Mouse (Mus musculus) cortical plate, adult 2 months (tissue): ENCODE data around the gene Ccdc162. TPM values are rescaled to one million over a fixed set of nuclear protein-coding genes. Genes with fewer than 3 reads are reported as not detected.
A peak's percentile ranks its signal among the peaks of the same experiment; 100 is the strongest.

ENCODE experiments used
- H3K27ac ChIP-seq: fragments of 200-500 bp; 2 replicates; pipeline ENCODE4 v1.5.1; 2012; ENCODE audit warnings: low read length, control low read depth, inconsistent platforms; ENCODE audit not compliant: insufficient read depth
- H3K4me1 ChIP-seq: fragments of 200-500 bp; 2 replicates; pipeline ENCODE4 v1.6.1; 2011; ENCODE audit warnings: low read length; ENCODE audit not compliant: control insufficient read depth, insufficient read depth
- H3K4me3 ChIP-seq: fragments of 200-500 bp; 2 replicates; pipeline ENCODE4 v1.5.1; 2011; ENCODE audit warnings: mild to moderate bottlenecking, low read length, control low read depth; ENCODE audit not compliant: insufficient read depth
- CTCF ChIP-seq: fragments of 200-500 bp; IDR thresholded peaks from 2 replicates; pipeline ENCODE4 v1.5.1; 2011; ENCODE audit warnings: mild to moderate bottlenecking, control low read depth, low read length; ENCODE audit not compliant: insufficient read depth; ENCODE audit errors: extremely low read depth
- POLR2A ChIP-seq: fragments of 200-500 bp; IDR thresholded peaks from 2 replicates; pipeline ENCODE4 v1.6.1; 2011; ENCODE audit warnings: mild to moderate bottlenecking, low read length, control low read depth; ENCODE audit not compliant: insufficient read depth; ENCODE audit errors: extremely low read depth
- polyA plus RNA-seq: library from polyadenylated mRNA; depleted of rRNA; stranded (reverse); fragments of >200 nt; gene quantifications from 2 replicates; pipeline ENCODE4 v1.2.3, GENCODE M21; 2012

The Ccdc162 gene
- polyA plus RNA-seq, 1 experiment, result 0.88 TPM

- TF ChIP-seq CTCF, result no peak
- no peak for TF ChIP-seq POLR2A
- Histone ChIP-seq H3K27ac (no peak overlapping the region), H3K4me3 (no peak overlapping the region), H3K4me1 (no peaks in the 10 kb centered on the region)
Observed at GRCm38 (mm10) chr10:41615487-41615886, 100.9 kb downstream of the Ccdc162 start.

- no peaks in the 10 kb centered on the region for H3K4me1 ChIP-seq
- no peak overlapping the region for H3K27ac ChIP-seq
- TF ChIP-seq POLR2A (no peak), CTCF (no peak)
- no peak overlapping the region for H3K4me3 ChIP-seq
Observed at GRCm38 (mm10) chr10:41611941-41612340, 104.5 kb downstream of the Ccdc162 start.

DNA sequence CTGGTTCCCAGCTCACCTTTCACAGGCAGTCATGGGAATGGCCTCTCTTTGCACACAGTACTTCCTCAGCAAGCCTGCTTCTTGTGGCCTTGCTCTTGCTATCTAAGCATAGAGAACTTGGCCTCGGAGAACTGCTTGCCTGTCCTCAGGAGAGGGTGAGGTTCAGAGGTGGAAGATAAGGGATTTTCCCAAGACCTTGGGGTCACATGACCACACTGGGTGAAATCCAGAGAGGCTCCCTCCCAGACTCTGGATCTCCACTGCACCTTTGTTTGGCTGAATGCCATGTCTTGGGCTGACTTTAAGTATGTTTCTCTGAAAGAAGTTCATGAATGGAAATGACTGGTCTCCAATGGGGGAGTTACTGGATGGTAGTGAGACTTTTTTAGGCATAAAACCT is 107.0 kb downstream of the Ccdc162 start:
- H3K4me3 ChIP-seq, result no peak overlapping the region
- H3K4me1 ChIP-seq, result 0 out of 2 replicates have a peak, but pooled peaks cover 2% of the 10 kb centered on the region
- H3K27ac ChIP-seq, result no peak overlapping the region
- TF ChIP-seq CTCF, result no peak
- no peak for TF ChIP-seq POLR2A

DNA sequence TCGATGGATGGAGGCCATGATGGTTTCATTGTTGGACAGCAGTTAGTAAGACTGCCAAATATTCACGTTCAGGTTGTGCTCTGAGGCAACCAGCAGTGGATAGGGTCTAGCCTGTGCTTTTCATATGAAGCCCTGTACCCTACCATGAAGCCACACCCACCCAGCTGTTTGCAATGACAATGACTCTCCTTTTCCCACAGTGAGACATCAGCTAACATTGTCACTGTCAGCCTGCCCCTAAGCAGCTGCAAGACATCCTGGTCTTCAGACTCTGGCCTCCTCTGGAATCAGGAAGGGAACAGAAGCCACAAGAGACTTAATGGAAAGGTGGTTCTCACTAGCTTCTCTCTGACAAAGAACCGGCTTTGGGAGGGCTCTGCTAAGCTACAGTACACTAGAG is 107.9 kb downstream of the Ccdc162 start:
- Histone ChIP-seq H3K27ac (no peak overlapping the region), H3K4me1 (0 out of 2 replicates have a peak, but pooled peaks cover 2% of the 10 kb centered on the region), H3K4me3 (no peak overlapping the region)
- TF ChIP-seq POLR2A, result no peak
- TF ChIP-seq CTCF, result no peak

GRCm38 (mm10) chr10:41602667-41603066 is 113.8 kb downstream of the Ccdc162 start:
- Histone ChIP-seq H3K4me3 (no peak overlapping the region), H3K27ac (no peak overlapping the region), H3K4me1 (peaks cover 4% of the 10 kb centered on the region)
- TF ChIP-seq CTCF (no peak), POLR2A (no peak)

- peaks cover 4% of the 10 kb centered on the region for H3K4me1 ChIP-seq
- TF ChIP-seq POLR2A (no peak), CTCF (no peak)
- H3K27ac ChIP-seq, result no peak overlapping the region
- no peak overlapping the region for H3K4me3 ChIP-seq
Observed at GRCm38 (mm10) chr10:41601898-41602545, 114.4 kb downstream of the Ccdc162 start.

- no peak for TF ChIP-seq POLR2A
- TF ChIP-seq CTCF, result no peak
- Histone ChIP-seq H3K4me3 (no peak overlapping the region), H3K4me1 (peaks cover 2% of the 10 kb centered on the region), H3K27ac (no peak overlapping the region)
Observed at GRCm38 (mm10) chr10:41601302-41601701, 115.1 kb downstream of the Ccdc162 start.

- TF ChIP-seq CTCF (no peak), POLR2A (no peak)
- peaks cover 2% of the 10 kb centered on the region for H3K4me1 ChIP-seq
- no peak overlapping the region for H3K4me3 ChIP-seq
- H3K27ac ChIP-seq, result no peak overlapping the region
Observed at GRCm38 (mm10) chr10:41599051-41599450, 117.4 kb downstream of the Ccdc162 start.

GRCm38 (mm10) chr10:41598221-41598620 is 118.2 kb downstream of the Ccdc162 start:
- H3K4me3 ChIP-seq, result no peak overlapping the region
- H3K4me1 ChIP-seq, result peaks cover 2% of the 10 kb centered on the region
- no peak for TF ChIP-seq CTCF
- no peak for TF ChIP-seq POLR2A
- H3K27ac ChIP-seq, result no peak overlapping the region

- TF ChIP-seq POLR2A, result no peak
- TF ChIP-seq CTCF, result no peak
- Histone ChIP-seq H3K27ac (no peak overlapping the region), H3K4me1 (no peaks in the 10 kb centered on the region), H3K4me3 (no peak overlapping the region)
Observed at GRCm38 (mm10) chr10:41595550-41595949, 120.9 kb downstream of the Ccdc162 start.

- H3K4me1 ChIP-seq, result no peaks in the 10 kb centered on the region
- H3K4me3 ChIP-seq, result no peak overlapping the region
- H3K27ac ChIP-seq, result 0 out of 2 replicates have a peak overlapping the region, but pooled peaks have one; percentile 9
- TF ChIP-seq CTCF (no peak), POLR2A (no peak)
Observed at GRCm38 (mm10) chr10:41594957-41595356, 121.5 kb downstream of the Ccdc162 start.
